Comparison of ENCODE assay signal across 8 mouse cellular contexts in the genomic region with DNA sequence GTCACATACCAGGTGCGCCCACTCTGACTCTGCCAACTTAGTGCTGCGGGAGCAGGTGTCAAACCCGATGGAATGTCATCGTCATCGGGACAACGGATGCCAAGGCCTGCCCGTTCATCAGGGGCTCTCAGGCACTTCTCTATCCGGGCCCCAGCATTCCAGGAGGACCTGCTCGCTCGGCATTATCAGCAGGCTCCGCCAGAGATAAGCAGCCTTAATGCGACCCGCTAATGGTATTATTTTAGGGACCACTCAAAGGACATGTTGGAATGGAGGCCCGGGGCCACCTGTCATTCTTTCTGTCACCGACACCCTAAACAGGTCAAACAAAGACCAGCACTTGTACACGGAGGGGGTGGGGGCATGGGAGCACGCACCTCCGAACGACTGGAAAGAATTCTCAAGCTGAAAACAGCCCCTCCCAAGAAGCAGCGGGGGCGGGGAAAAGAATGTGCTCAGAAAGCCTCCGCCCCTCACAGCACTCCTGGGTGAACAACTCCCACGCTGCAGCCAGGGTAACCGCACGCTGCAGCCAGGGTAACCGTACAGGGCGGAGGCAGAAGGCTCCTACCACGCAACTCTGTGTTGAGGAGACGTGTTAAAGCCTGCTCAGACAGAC.
DNase-seq lines count a peak whose midpoint lies in the region; ATAC-seq and TF ChIP-seq lines count a peak whose summit lies in the region.

No protein-coding gene starts in this region.

- H3K27me3 ChIP-seq in forebrain, embryonic 12.5 days = peaks cover 18% of the 10 kb centered on the region; the same call in 1 of the 2 replicates
- H3K27me3 ChIP-seq in lung, embryonic 14.5 days (ENCODE audit: insufficient read depth, low read length) = 0 out of 2 replicates have a peak, but pooled peaks cover 4% of the 10 kb centered on the region

- H3K4me1 ChIP-seq in forebrain, embryonic 12.5 days = peaks cover 19% of the 10 kb centered on the region
- peaks cover 29% of the 10 kb centered on the region for H3K4me1 ChIP-seq in lung, embryonic 14.5 days (ENCODE audit: insufficient read depth)

- H3K9me3 ChIP-seq in forebrain, embryonic 12.5 days = no peaks in the 10 kb centered on the region
- H3K9me3 ChIP-seq in lung, embryonic 14.5 days (ENCODE audit: low read depth, low read length) = no peaks in the 10 kb centered on the region

- no peak overlapping the region for H3K9ac ChIP-seq in forebrain, embryonic 12.5 days
- H3K9ac ChIP-seq in lung, embryonic 14.5 days = no peak overlapping the region; the same call in 1 of the 2 replicates

- no peaks in the 10 kb centered on the region for H3K36me3 ChIP-seq in forebrain, embryonic 12.5 days (replicated peaks)
- no peaks in the 10 kb centered on the region for H3K36me3 ChIP-seq in lung, embryonic 14.5 days (ENCODE audit: insufficient read depth)

- no peak for TF ChIP-seq CTCF in layer of hippocampus, adult 2 months (conservative IDR thresholded peaks at IDR 0.05)
- TF ChIP-seq CTCF in lung, embryonic 14.5 days (IDR thresholded peaks at IDR 0.05; ENCODE audit: low read depth) = peak; percentile 4; the same call in 1 of the 2 replicates

- peak overlapping the region; percentile 42 for H3K4me2 ChIP-seq in forebrain, embryonic 12.5 days
- H3K4me2 ChIP-seq in lung, embryonic 14.5 days = peak overlapping the region; percentile 61

- intact Hi-C loops in heart, postnatal 36 days (cut with DNase I) = no loop called here

- peak overlapping the region; percentile 4; the same call in 1 of the 2 replicates for H3K4me3 ChIP-seq in forebrain, embryonic 12.5 days (replicated peaks)
- H3K4me3 ChIP-seq in layer of hippocampus, adult 2 months = peak overlapping the region; percentile 33
- H3K4me3 ChIP-seq in lung, embryonic 14.5 days (ENCODE audit: low read depth, low read length) = peak overlapping the region; percentile 20

- ATAC-seq in forebrain, embryonic 12.5 days (ENCODE audit: low FRiP score) = peak; percentile 31; the same call in 1 of the 2 replicates
- peak; percentile 64 for ATAC-seq in lung, embryonic 14.5 days (ENCODE audit: insufficient read depth)
- no peak for ATAC-seq in inflammation-experienced regulatory T-cells, adult 6 months

- H3K27ac ChIP-seq in forebrain, embryonic 12.5 days = no peak overlapping the region
- H3K27ac ChIP-seq in layer of hippocampus, adult 2 months = peak overlapping the region; percentile 86
- peak overlapping the region; percentile 52; the same call in 1 of the 2 replicates for H3K27ac ChIP-seq in lung, embryonic 14.5 days (ENCODE audit: low read depth)

- peak; percentile 30 for DNase-seq in adrenal gland, adult 2 months
- DNase-seq in adrenal gland, adult 18-20 months (ENCODE audit: low spot score in 2 of 2) = no peak
- DNase-seq in heart, postnatal 36 days = peak; percentile 21 to 23
- DNase-seq in layer of hippocampus, adult 2 months (ENCODE audit: low spot score in 2 of 2) = peak; percentile 53 to 60
- peak; percentile 80 for DNase-seq in lung, embryonic 14.5 days
- peak; percentile 82 to 84 for DNase-seq in right cerebral cortex, postnatal 10 days (ENCODE audit: low spot score in 2 of 2)

- WGBS in forebrain, embryonic 12.5 days = 36% methylated on average over 29 of the region's 29 CpGs
- WGBS in lung, embryonic 14.5 days = 4% methylated on average over 29 of the region's 29 CpGs

Comparison
In these comparisons a context has a peak if more than half of its experiments do, and no peak if none do; other contexts are left out.
1. DNase-seq: peak in adrenal gland, adult 2 months (single experiment), heart, postnatal 36 days (2 of 2), layer of hippocampus, adult 2 months (2 of 2), lung, embryonic 14.5 days (single experiment) and right cerebral cortex, postnatal 10 days (2 of 2); none in adrenal gland, adult 18-20 months (0 of 2).
2. Peak in every context shown above with its lines, with median percentiles within 50 percentile points of each other: H3K4me3 ChIP-seq.